In the genomic region with DNA sequence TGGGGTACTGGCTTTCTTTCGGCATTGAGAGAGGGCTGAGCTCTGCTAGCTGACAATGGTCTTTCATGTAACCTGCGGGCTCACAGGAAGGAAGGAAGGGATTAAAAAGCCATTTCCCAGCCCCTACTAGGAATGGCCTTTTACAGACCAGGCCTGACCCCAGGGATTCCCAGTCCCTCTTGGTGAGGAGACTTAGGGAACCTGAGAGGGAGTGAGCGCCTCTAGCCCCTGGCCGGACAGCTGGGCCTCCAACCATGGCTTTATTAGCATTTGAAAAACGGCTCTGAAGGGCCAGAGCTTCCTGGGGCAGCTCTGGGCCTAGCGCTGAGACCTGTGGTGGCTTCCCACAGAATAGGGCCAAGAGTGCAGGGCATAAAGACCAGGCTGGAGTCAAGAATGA, we compare ENCODE assay signal across 10 mouse cellular contexts. TPM values are rescaled to one million over a fixed set of nuclear protein-coding genes. Genes with fewer than 3 reads are reported as not detected.
DNase-seq lines count a peak whose midpoint lies in the region; ATAC-seq and TF ChIP-seq lines count a peak whose summit lies in the region.
"Had no signal": no experiment of that assay in that cellular context is flagged by ENCODE, and none has a peak within 500 bp of the region (broad histone marks: within the 10 kb centered on the region; RNA-seq: fewer than 3 reads in every experiment).

No protein-coding gene starts in this region.

- H3K27ac ChIP-seq in forebrain, embryonic 10.5 days, result peak overlapping the region; percentile 73
- H3K27ac ChIP-seq in forebrain, postnatal 0 days (ENCODE audit: low read depth, low read length), result no peak overlapping the region
- peak overlapping the region; percentile 14 for H3K27ac ChIP-seq in lung, embryonic 14.5 days (ENCODE audit: low read depth)
- H3K27ac ChIP-seq in hindbrain, postnatal 0 days, result peak overlapping the region; percentile 71; the same call in 1 of the 2 replicates
- peak overlapping the region; percentile 29; the same call in 1 of the 2 replicates for H3K27ac ChIP-seq in neural tube, embryonic 15.5 days (replicated peaks)
- H3K27ac ChIP-seq: left cerebral cortex, adult 2 months had no signal

- peak overlapping the region; percentile 22; the same call in 1 of the 2 replicates for H3K4me3 ChIP-seq in forebrain, embryonic 10.5 days
- H3K4me3 ChIP-seq in forebrain, postnatal 0 days (ENCODE audit: low read depth, low read length), result no peak overlapping the region
- H3K4me3 ChIP-seq in lung, embryonic 14.5 days (ENCODE audit: low read depth, low read length), result no peak overlapping the region
- no peak overlapping the region for H3K4me3 ChIP-seq in hindbrain, postnatal 0 days (ENCODE audit: low read length)
- no peak overlapping the region for H3K4me3 ChIP-seq in neural tube, embryonic 15.5 days (replicated peaks)
- H3K4me3 ChIP-seq: left cerebral cortex, adult 2 months had no signal

- no peak overlapping the region for H3K9ac ChIP-seq in forebrain, postnatal 0 days
- no peak overlapping the region for H3K9ac ChIP-seq in lung, embryonic 14.5 days
- no peak overlapping the region for H3K9ac ChIP-seq in hindbrain, postnatal 0 days (replicated peaks; ENCODE audit: low read length)
- H3K9ac ChIP-seq in neural tube, embryonic 15.5 days (replicated peaks), result no peak overlapping the region

- peak; percentile 39 for DNase-seq in forebrain, embryonic 10.5 days (ENCODE audit: extremely low spot score, low spot score)
- no peak for DNase-seq in forebrain, postnatal 0 days
- peak; percentile 7 for DNase-seq in lung, embryonic 14.5 days
- no peak for DNase-seq in lung, postnatal 36 days
- DNase-seq in hindbrain, postnatal 0 days (ENCODE audit: low spot score), result no peak
- DNase-seq in cerebellum, postnatal 25 days, result no peak
- DNase-seq in layer of hippocampus, adult 11-12 months (ENCODE audit: low spot score), result no peak

- no peaks in the 10 kb centered on the region for H3K9me3 ChIP-seq in forebrain, embryonic 10.5 days
- no peaks in the 10 kb centered on the region for H3K9me3 ChIP-seq in forebrain, postnatal 0 days (ENCODE audit: low read length)
- no peaks in the 10 kb centered on the region for H3K9me3 ChIP-seq in lung, embryonic 14.5 days (ENCODE audit: low read depth, low read length)
- H3K9me3 ChIP-seq in hindbrain, postnatal 0 days (ENCODE audit: low read length), result no peaks in the 10 kb centered on the region
- no peaks in the 10 kb centered on the region for H3K9me3 ChIP-seq in neural tube, embryonic 15.5 days (replicated peaks)

- H3K36me3 ChIP-seq in forebrain, embryonic 10.5 days (replicated peaks), result no peaks in the 10 kb centered on the region
- no peaks in the 10 kb centered on the region for H3K36me3 ChIP-seq in forebrain, postnatal 0 days (ENCODE audit: insufficient read depth)
- no peaks in the 10 kb centered on the region for H3K36me3 ChIP-seq in lung, embryonic 14.5 days (ENCODE audit: insufficient read depth)
- H3K36me3 ChIP-seq in hindbrain, postnatal 0 days (ENCODE audit: insufficient read depth, low read length), result no peaks in the 10 kb centered on the region
- H3K36me3 ChIP-seq in neural tube, embryonic 15.5 days, result no peaks in the 10 kb centered on the region

- TF ChIP-seq CTCF in forebrain, postnatal 0 days (IDR thresholded peaks at IDR 0.05; ENCODE audit: low read depth), result no peak
- TF ChIP-seq CTCF in lung, embryonic 14.5 days (IDR thresholded peaks at IDR 0.05; ENCODE audit: low read depth), result no peak
- no peak for TF ChIP-seq CTCF in hindbrain, postnatal 0 days (IDR thresholded peaks at IDR 0.05; ENCODE audit: low read depth)

- 7% methylated on average over 6 of the region's 6 CpGs for WGBS in forebrain, embryonic 10.5 days
- WGBS in forebrain, postnatal 0 days, result 18% methylated on average over 6 of the region's 6 CpGs
- WGBS in lung, embryonic 14.5 days, result 43% methylated on average over 6 of the region's 6 CpGs
- WGBS in hindbrain, postnatal 0 days, result 21% methylated on average over 6 of the region's 6 CpGs
- 9% methylated on average over 6 of the region's 6 CpGs for WGBS in neural tube, embryonic 15.5 days

- peaks cover 58% of the 10 kb centered on the region for H3K4me1 ChIP-seq in forebrain, embryonic 10.5 days
- no peaks in the 10 kb centered on the region for H3K4me1 ChIP-seq in forebrain, postnatal 0 days (ENCODE audit: insufficient read depth)
- peaks cover 10% of the 10 kb centered on the region for H3K4me1 ChIP-seq in lung, embryonic 14.5 days (ENCODE audit: insufficient read depth)
- peaks cover 5% of the 10 kb centered on the region; the same call in 1 of the 2 replicates for H3K4me1 ChIP-seq in hindbrain, postnatal 0 days (ENCODE audit: insufficient read depth, low read length)
- peaks cover 34% of the 10 kb centered on the region for H3K4me1 ChIP-seq in neural tube, embryonic 15.5 days

- H3K27me3 ChIP-seq in forebrain, embryonic 10.5 days (ENCODE audit: poor library complexity, severe bottlenecking), result no peaks in the 10 kb centered on the region
- H3K27me3 ChIP-seq in forebrain, postnatal 0 days (ENCODE audit: insufficient read depth, low read length), result no peaks in the 10 kb centered on the region
- H3K27me3 ChIP-seq in lung, embryonic 14.5 days (ENCODE audit: insufficient read depth, low read length), result no peaks in the 10 kb centered on the region
- H3K27me3 ChIP-seq in hindbrain, postnatal 0 days (ENCODE audit: insufficient read depth, low read length), result no peaks in the 10 kb centered on the region
- no peaks in the 10 kb centered on the region for H3K27me3 ChIP-seq in neural tube, embryonic 15.5 days (replicated peaks)
- H3K27me3 ChIP-seq: Patski had no signal

- H3K4me2 ChIP-seq in forebrain, postnatal 0 days (ENCODE audit: low read depth), result no peak overlapping the region
- no peak overlapping the region for H3K4me2 ChIP-seq in lung, embryonic 14.5 days
- no peak overlapping the region for H3K4me2 ChIP-seq in hindbrain, postnatal 0 days (ENCODE audit: low read depth, low read length)
- H3K4me2 ChIP-seq in neural tube, embryonic 15.5 days, result no peak overlapping the region

- no peak for ATAC-seq in forebrain, postnatal 0 days
- ATAC-seq in lung, embryonic 14.5 days (ENCODE audit: insufficient read depth), result no peak
- peak; percentile 27; the same call in 1 of the 2 replicates for ATAC-seq in hindbrain, postnatal 0 days
- ATAC-seq in neural tube, embryonic 15.5 days (ENCODE audit: low FRiP score), result no peak

RNA-seq across cellular contexts. Expression of gene Sufu, which starts 46.8 kb away (rescaled TPM):
- polyA plus RNA-seq in forebrain, embryonic 10.5 days (2016; fragmentation: Nextera tagmentation; extraction: Ambion mirVana), result 47.5 and 50.8 TPM in 2 replicates
- total RNA-seq in forebrain, postnatal 0 days (2014; rRNA removed), result 9.4 and 13.1 TPM in 2 replicates
- 12.7 and 17.7 TPM in 2 replicates for polyA plus RNA-seq in forebrain, postnatal 0 days (2015; fragmentation: Nextera tagmentation; extraction: Ambion mirVana)
- 41.3 and 47.5 TPM in 2 replicates for polyA plus RNA-seq in lung, embryonic 14.5 days (2014; fragmentation: Nextera tagmentation; extraction: Ambion mirVana)
- 21.4 and 21.9 TPM in 2 replicates for total RNA-seq in hindbrain, postnatal 0 days (2014; rRNA removed)
- polyA plus RNA-seq in hindbrain, postnatal 0 days (2015; fragmentation: Nextera tagmentation; extraction: Ambion mirVana), result 17.2 and 19.1 TPM in 2 replicates
- polyA plus RNA-seq in neural tube, embryonic 15.5 days (2015; fragmentation: Nextera tagmentation; extraction: Ambion mirVana), result 18.3 and 21.4 TPM in 2 replicates

RNA-seq across cellular contexts. Expression of gene Actr1a, which starts 48.0 kb away (rescaled TPM):
- 172 and 185 TPM in 2 replicates for polyA plus RNA-seq in forebrain, embryonic 10.5 days (2016; fragmentation: Nextera tagmentation; extraction: Ambion mirVana)
- total RNA-seq in forebrain, postnatal 0 days (2014; rRNA removed), result 356 and 372 TPM in 2 replicates
- 360 and 367 TPM in 2 replicates for polyA plus RNA-seq in forebrain, postnatal 0 days (2015; fragmentation: Nextera tagmentation; extraction: Ambion mirVana)
- polyA plus RNA-seq in lung, embryonic 14.5 days (2014; fragmentation: Nextera tagmentation; extraction: Ambion mirVana), result 148 and 149 TPM in 2 replicates
- total RNA-seq in hindbrain, postnatal 0 days (2014; rRNA removed), result 321 and 337 TPM in 2 replicates
- 278 and 295 TPM in 2 replicates for polyA plus RNA-seq in hindbrain, postnatal 0 days (2015; fragmentation: Nextera tagmentation; extraction: Ambion mirVana)
- 281 and 314 TPM in 2 replicates for polyA plus RNA-seq in neural tube, embryonic 15.5 days (2015; fragmentation: Nextera tagmentation; extraction: Ambion mirVana)

RNA-seq across cellular contexts. Expression of gene Trim8, which starts 58.0 kb away (rescaled TPM):
- 16.6 and 19.3 TPM in 2 replicates for polyA plus RNA-seq in forebrain, embryonic 10.5 days (2016; fragmentation: Nextera tagmentation; extraction: Ambion mirVana)
- 68.6 and 76.5 TPM in 2 replicates for total RNA-seq in forebrain, postnatal 0 days (2014; rRNA removed)
- polyA plus RNA-seq in forebrain, postnatal 0 days (2015; fragmentation: Nextera tagmentation; extraction: Ambion mirVana), result 25.9 and 28.2 TPM in 2 replicates
- 28.3 and 31.0 TPM in 2 replicates for polyA plus RNA-seq in lung, embryonic 14.5 days (2014; fragmentation: Nextera tagmentation; extraction: Ambion mirVana)
- 108 and 115 TPM in 2 replicates for total RNA-seq in hindbrain, postnatal 0 days (2014; rRNA removed)
- polyA plus RNA-seq in hindbrain, postnatal 0 days (2015; fragmentation: Nextera tagmentation; extraction: Ambion mirVana), result 28.8 and 29.7 TPM in 2 replicates
- 23.5 and 25.5 TPM in 2 replicates for polyA plus RNA-seq in neural tube, embryonic 15.5 days (2015; fragmentation: Nextera tagmentation; extraction: Ambion mirVana)

Comparison
In these comparisons a context has a peak if more than half of its experiments do, and no peak if none do; other contexts are left out.
1. DNase-seq: peak in forebrain, embryonic 10.5 days (single experiment) and lung, embryonic 14.5 days (single experiment); none in forebrain, postnatal 0 days (single experiment), lung, postnatal 36 days (single experiment), hindbrain, postnatal 0 days (single experiment), cerebellum, postnatal 25 days (0 of 2) and layer of hippocampus, adult 11-12 months (single experiment).